Mouse (Mus musculus) Muller cell, postnatal 12 days (primary cell): ENCODE measurements around the gene Igsf10.
"Not testable (repeated sequence)": the region's sequence is repeated elsewhere in the genome, so short reads cannot be mapped to it uniquely, and the experiment has no call there.

ENCODE experiments used
- DNase-seq: peaks from one replicate; pipeline ENCODE4 v3.0.0-alpha.2; 2015; ENCODE audit errors: inconsistent ontology term

Igsf10 gene

GRCm38 (mm10) chr3:59344065-59344905 lies at the start of gene Igsf10:
Igsf10 (minus strand) TSS chr3:59344394.
- peak; percentile 82 for DNase-seq

GRCm38 (mm10) chr3:59385553-59385952 lies 41.4 kb upstream of the Igsf10 start:
- DNase-seq: no peak

GRCm38 (mm10) chr3:59385000-59385399 lies 40.8 kb upstream of the Igsf10 start:
- DNase-seq: no peak

GRCm38 (mm10) chr3:59384321-59384720 lies 40.1 kb upstream of the Igsf10 start:
- no peak for DNase-seq

- DNase-seq: not testable (repeated sequence)
Measured at GRCm38 (mm10) chr3:59378791-59379190, 34.6 kb upstream of the Igsf10 start.

GRCm38 (mm10) chr3:59361895-59362294 lies 17.7 kb upstream of the Igsf10 start:
- DNase-seq: no peak

- DNase-seq: no peak
Measured at GRCm38 (mm10) chr3:59360102-59360501, 15.9 kb upstream of the Igsf10 start.

GRCm38 (mm10) chr3:59354156-59354555 lies 10.0 kb upstream of the Igsf10 start:
- no peak for DNase-seq

GRCm38 (mm10) chr3:59351768-59352167 lies 7.6 kb upstream of the Igsf10 start:
- DNase-seq: no peak

- peak; percentile 6 for DNase-seq
Measured at GRCm38 (mm10) chr3:59343026-59343425, 1.2 kb downstream of the Igsf10 start.

- DNase-seq: no peak
Measured at GRCm38 (mm10) chr3:59341647-59342427, 2.4 kb downstream of the Igsf10 start.

GRCm38 (mm10) chr3:59328526-59328925 lies 15.7 kb downstream of the Igsf10 start:
- DNase-seq: no peak

- DNase-seq: no peak
Measured at GRCm38 (mm10) chr3:59321278-59321876, 22.8 kb downstream of the Igsf10 start.

- no peak for DNase-seq
Measured at GRCm38 (mm10) chr3:59316077-59316476, 28.1 kb downstream of the Igsf10 start.

GRCm38 (mm10) chr3:59312610-59313009 lies 31.6 kb downstream of the Igsf10 start:
- DNase-seq: no peak

- no peak for DNase-seq
Measured at GRCm38 (mm10) chr3:59305518-59305917, 38.7 kb downstream of the Igsf10 start.

GRCm38 (mm10) chr3:59304944-59305343 lies 39.2 kb downstream of the Igsf10 start:
- no peak for DNase-seq

GRCm38 (mm10) chr3:59297653-59298052 lies 46.5 kb downstream of the Igsf10 start:
- no peak for DNase-seq

GRCm38 (mm10) chr3:59296563-59297130 lies 47.5 kb downstream of the Igsf10 start:
- DNase-seq: no peak

GRCm38 (mm10) chr3:59295699-59296562 lies 48.3 kb downstream of the Igsf10 start:
- peak; percentile 55 for DNase-seq
